Mouse (Mus musculus) lung, embryonic 16.5 days (tissue): Measurements from ENCODE around the gene Sfmbt1. TPM values are rescaled to one million over a fixed set of nuclear protein-coding genes. Genes with fewer than 3 reads are reported as not detected.

Experiments
- ATAC-seq: fragments of 200-750 bp; cut with Nextera tagmentation; 2 replicates; pipeline ENCODE4 v1.8.0; 2017; ENCODE audit warnings: low read depth, mild to moderate bottlenecking, moderate library complexity
- H3K27ac ChIP-seq: fragments of 300-500 bp; sonication (generic); 2 replicates; pipeline ENCODE4 v1.5.1; 2014; ENCODE audit warnings: mild to moderate bottlenecking, control low read depth, low read length
- H3K27me3 ChIP-seq: fragments of 300-500 bp; sonication (generic); 2 replicates; pipeline ENCODE4 v1.6.1; 2014; ENCODE audit warnings: low read depth, low read length, mixed read lengths; ENCODE audit not compliant: control insufficient read depth, insufficient read depth
- H3K36me3 ChIP-seq: fragments of 300-500 bp; sonication (generic); 2 replicates; pipeline ENCODE4 v1.6.1; 2014; ENCODE audit warnings: low read length; ENCODE audit not compliant: control insufficient read depth, insufficient read depth
- H3K4me1 ChIP-seq: fragments of 300-500 bp; sonication (generic); replicated peaks from 2 replicates; pipeline ENCODE4 v1.6.1; 2014; ENCODE audit warnings: low read length, mixed read lengths; ENCODE audit not compliant: control insufficient read depth, insufficient read depth
- H3K4me2 ChIP-seq: fragments of 300-500 bp; sonication (generic); 2 replicates; pipeline ENCODE4 v1.6.1; 2014; ENCODE audit warnings: low read depth, low read length, control low read depth
- H3K4me3 ChIP-seq: fragments of 300-500 bp; sonication (generic); 2 replicates; pipeline ENCODE4 v1.5.1; 2014; ENCODE audit warnings: mild to moderate bottlenecking, low read length, control low read depth
- H3K9ac ChIP-seq: fragments of 300-500 bp; sonication (generic); 2 replicates; pipeline ENCODE4 v1.6.1; 2014; ENCODE audit warnings: low read length, control low read depth
- H3K9me3 ChIP-seq: fragments of 300-500 bp; sonication (generic); 2 replicates; pipeline ENCODE4 v1.6.1; 2016; ENCODE audit warnings: low read length; ENCODE audit not compliant: control insufficient read depth
- WGBS: fragments of 180-500 bp; shearing (Covaris S2); extraction: QIAGEN DNeasy Blood & Tissue Kit; methylation state at CpG from one replicate; pipeline ENCODE4 v1.1.7; 2014; 5-methylcytosine and 5-hydroxymethylcytosine counted together
- polyA plus RNA-seq: library from polyadenylated mRNA; unstranded; fragments of >200 nt; fragmentation: Nextera tagmentation; extraction: Ambion mirVana; gene quantifications from 2 replicates; pipeline ENCODE4 v1.2.1, GENCODE M21; 2015

The Sfmbt1 gene
- polyA plus RNA-seq, 1 experiment from 2014 or later: 10.6 TPM

DNA sequence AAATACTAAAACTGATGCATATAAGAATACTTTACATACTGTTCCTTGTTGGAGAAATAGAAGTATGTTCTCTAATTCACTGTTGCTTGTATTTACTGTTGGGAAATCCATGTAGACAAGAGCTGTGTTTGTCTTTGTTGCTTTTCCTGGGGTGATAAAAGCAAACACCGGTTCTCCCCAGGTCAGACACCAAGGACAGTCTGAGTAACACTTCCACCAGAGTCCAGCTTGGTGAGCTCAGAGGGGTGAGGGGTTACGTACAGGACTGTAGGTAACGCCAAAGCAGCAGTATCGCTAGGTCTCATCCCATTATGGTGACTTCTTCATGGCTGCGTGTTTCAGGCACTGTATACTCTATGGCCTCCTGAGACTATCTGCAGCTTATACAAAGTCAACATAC, 20.0 kb downstream of the Sfmbt1 start:
- Histone ChIP-seq H3K9me3 (no peaks in the 10 kb centered on the region), H3K9ac (no peak overlapping the region), H3K27ac (no peak overlapping the region), H3K4me3 (no peak overlapping the region), H3K4me2 (no peak overlapping the region), H3K4me1 (no peaks in the 10 kb centered on the region; the same call in 1 of the 2 replicates), H3K36me3 (no peaks in the 10 kb centered on the region), H3K27me3 (no peaks in the 10 kb centered on the region)
- WGBS: 91% methylated on average over 5 of the region's 5 CpGs
- ATAC-seq: no peak

DNA sequence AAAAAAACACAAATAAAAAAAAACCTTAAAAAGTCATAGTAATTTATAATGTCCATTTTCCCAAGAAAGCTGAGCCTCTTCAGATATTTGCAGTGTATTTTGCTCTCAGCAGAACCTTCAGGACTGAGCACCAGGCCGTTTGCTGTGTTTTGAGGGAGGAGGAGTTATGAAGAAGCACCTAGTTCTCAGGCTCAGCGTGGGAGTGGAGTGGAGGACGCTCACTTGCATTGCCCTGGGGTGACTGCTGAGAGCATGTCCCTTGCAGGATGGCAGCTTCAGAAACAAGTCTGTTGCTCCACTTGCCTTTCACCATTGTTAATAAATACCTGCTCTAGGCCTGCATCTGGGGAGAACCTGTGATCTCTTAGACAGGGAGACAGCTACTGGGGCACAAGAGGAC, 21.2 kb downstream of the Sfmbt1 start:
- Histone ChIP-seq H3K36me3 (no peaks in the 10 kb centered on the region), H3K4me1 (no peaks in the 10 kb centered on the region), H3K9me3 (no peaks in the 10 kb centered on the region), H3K9ac (no peak overlapping the region), H3K4me3 (no peak overlapping the region), H3K27me3 (no peaks in the 10 kb centered on the region), H3K27ac (no peak overlapping the region), H3K4me2 (no peak overlapping the region)
- ATAC-seq: no peak
- WGBS: 60% methylated on average over 3 of the region's 3 CpGs

DNA sequence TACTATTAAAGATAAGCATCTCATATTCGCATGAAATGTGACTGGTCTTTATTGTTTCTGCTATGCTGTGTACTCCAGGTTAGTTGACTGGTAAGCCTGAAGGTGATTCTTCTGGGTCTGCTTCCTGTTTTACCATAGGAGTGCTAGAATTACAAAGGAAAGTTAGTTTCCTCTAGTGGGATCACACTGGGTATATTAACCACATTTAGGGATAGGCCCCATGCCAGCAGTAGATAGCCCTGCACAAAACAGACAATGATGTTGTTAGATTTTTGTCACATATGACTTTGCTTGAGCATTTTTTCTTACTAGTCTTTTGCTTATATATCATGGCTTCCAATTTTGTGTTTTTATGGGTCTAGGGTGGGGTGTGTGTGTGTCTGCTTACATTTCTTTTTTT, 21.8 kb downstream of the Sfmbt1 start:
- H3K27ac ChIP-seq: no peak overlapping the region
- WGBS: 70% methylated on average over 1 of the region's 1 CpGs
- H3K9ac ChIP-seq: no peak overlapping the region
- ATAC-seq: no peak
- no peak overlapping the region for H3K4me2 ChIP-seq
- no peak overlapping the region for H3K4me3 ChIP-seq
- H3K36me3 ChIP-seq: no peaks in the 10 kb centered on the region
- no peaks in the 10 kb centered on the region for H3K4me1 ChIP-seq
- H3K27me3 ChIP-seq: no peaks in the 10 kb centered on the region
- H3K9me3 ChIP-seq: no peaks in the 10 kb centered on the region

DNA sequence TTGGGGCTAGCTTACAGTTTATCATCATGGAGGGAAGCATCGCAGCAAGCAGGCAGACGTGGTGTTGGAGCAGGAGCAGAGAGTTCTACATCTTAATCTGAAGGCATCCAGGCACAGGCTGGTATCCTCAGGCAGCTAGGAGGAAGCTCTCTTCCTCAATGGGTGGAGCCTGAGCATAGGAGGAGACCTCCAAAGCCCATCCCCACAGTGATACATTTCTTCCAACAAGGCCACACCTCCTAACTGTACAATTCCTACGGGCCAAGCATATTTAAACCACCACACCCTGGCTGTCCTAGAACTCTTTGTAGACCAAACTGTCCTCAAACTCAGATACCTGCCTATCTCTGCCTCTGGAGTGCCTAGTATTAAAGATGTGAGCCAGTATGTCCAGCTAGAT, 29.2 kb downstream of the Sfmbt1 start:
- Histone ChIP-seq H3K9me3 (no peaks in the 10 kb centered on the region), H3K9ac (no peak overlapping the region), H3K27me3 (no peaks in the 10 kb centered on the region), H3K4me1 (no peaks in the 10 kb centered on the region), H3K4me2 (no peak overlapping the region), H3K4me3 (no peak overlapping the region), H3K27ac (no peak overlapping the region), H3K36me3 (no peaks in the 10 kb centered on the region)
- ATAC-seq: no peak
- WGBS: 67% methylated on average over 3 of the region's 3 CpGs

DNA sequence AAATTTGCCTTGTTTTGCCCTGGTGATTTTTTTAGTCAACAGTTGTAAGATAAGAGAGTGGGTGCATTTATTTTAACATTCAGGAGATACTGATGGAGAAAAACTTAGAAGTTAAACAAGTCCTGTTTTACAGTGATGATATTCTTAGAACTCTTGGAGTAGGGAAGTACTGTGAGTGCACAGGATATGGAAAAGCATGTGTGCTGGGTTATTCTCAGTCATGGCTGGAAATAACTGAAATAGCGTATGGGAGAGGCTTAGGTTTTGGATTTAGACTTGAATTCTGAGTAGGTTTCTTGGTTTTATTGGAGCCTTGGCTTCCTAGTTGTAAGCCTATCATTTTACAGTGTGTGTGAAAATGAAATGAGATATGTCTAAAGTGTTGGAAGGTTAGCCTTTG, 31.5 kb downstream of the Sfmbt1 start:
- H3K36me3 ChIP-seq: no peaks in the 10 kb centered on the region
- H3K4me3 ChIP-seq: no peak overlapping the region
- no peaks in the 10 kb centered on the region for H3K27me3 ChIP-seq
- no peaks in the 10 kb centered on the region for H3K9me3 ChIP-seq
- no peak overlapping the region for H3K27ac ChIP-seq
- H3K9ac ChIP-seq: no peak overlapping the region
- WGBS: 100% methylated on average over 1 of the region's 1 CpGs
- no peaks in the 10 kb centered on the region for H3K4me1 ChIP-seq
- H3K4me2 ChIP-seq: no peak overlapping the region
- ATAC-seq: no peak

DNA sequence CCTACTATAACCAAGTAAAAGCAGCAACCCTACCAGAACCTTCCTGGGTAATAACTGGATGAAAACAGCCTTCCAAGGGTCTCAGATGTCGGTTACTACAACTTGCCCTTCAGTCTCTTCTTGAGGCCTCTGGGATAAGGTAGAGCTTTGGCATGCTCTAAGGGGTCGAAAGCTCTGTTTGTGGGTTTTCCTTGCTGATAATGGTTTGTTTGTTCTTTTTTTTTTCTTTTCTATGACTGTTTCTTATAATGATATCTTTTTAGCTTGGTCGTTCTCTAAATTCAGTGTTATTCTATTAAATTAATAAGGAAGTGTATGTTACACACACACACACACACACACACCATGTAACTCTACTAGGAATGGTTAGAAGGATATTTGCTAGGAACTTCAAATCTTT, 42.6 kb downstream of the Sfmbt1 start:
- H3K4me1 ChIP-seq: no peaks in the 10 kb centered on the region
- no peak overlapping the region for H3K9ac ChIP-seq
- H3K9me3 ChIP-seq: no peaks in the 10 kb centered on the region
- ATAC-seq: no peak
- H3K4me3 ChIP-seq: no peak overlapping the region
- no peaks in the 10 kb centered on the region for H3K36me3 ChIP-seq
- H3K4me2 ChIP-seq: no peak overlapping the region
- WGBS: 90% methylated on average over 3 of the region's 3 CpGs
- no peaks in the 10 kb centered on the region for H3K27me3 ChIP-seq
- H3K27ac ChIP-seq: no peak overlapping the region

DNA sequence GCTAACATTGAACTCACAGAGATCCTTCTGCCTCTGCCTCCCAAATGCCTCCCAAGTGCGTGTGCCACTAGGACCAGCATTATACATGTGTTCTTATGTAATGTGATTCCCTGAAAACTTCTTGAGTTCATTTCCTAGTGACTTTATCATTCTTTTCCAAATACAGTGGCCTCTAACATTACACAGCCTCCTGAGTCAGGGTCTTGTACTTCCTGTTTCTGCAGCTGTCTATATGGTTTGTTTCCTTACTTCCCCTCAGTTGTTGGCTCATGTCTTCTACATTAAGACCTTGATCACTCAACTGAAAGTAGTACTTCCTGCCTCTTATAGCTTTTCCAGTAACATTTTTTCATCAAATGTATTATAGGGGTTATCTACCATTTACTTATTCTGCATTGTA, 46.6 kb downstream of the Sfmbt1 start:
- no peaks in the 10 kb centered on the region for H3K36me3 ChIP-seq
- no peak overlapping the region for H3K4me3 ChIP-seq
- H3K27ac ChIP-seq: no peak overlapping the region
- no peak for ATAC-seq
- no peaks in the 10 kb centered on the region for H3K9me3 ChIP-seq
- no peak overlapping the region for H3K9ac ChIP-seq
- WGBS: 79% methylated on average over 1 of the region's 1 CpGs
- H3K4me1 ChIP-seq: no peaks in the 10 kb centered on the region
- H3K4me2 ChIP-seq: no peak overlapping the region
- H3K27me3 ChIP-seq: no peaks in the 10 kb centered on the region

DNA sequence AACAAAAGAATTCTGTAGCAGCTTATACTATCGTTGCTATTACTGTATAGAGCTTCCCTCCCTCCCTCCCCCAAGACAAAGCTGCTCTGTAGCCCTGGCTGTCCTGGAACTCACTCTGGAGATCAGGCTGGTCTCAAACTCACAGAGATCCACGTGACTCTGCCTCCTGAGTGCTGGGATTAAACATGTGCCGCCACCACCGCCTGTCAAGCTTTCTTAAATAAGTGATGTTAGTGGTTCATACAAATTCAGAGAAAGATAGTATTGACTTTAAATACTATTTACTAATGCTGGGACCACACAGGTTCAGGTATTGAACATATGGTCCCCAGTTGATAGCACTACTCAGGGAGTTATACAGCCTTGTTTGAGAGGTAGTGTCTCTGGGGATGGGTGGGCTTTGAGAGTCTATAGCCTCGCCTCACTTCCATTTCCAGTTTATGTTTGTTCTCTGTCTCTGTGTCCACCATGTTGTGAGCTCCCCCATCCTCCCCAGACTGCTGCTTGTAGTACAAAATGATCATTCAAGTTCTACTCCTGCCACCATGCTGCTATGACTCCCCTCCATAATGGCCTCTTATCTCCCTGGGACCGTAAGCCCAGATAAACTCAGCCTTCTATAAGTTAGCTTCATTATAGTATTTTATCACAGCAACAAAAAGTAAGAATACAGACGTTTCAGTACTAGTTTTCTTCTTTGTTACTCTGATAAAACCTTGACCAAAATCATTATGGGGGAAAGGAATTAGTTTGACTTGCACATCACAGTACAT, 47.7 kb downstream of the Sfmbt1 start:
- Histone ChIP-seq H3K9me3 (no peaks in the 10 kb centered on the region), H3K27me3 (no peaks in the 10 kb centered on the region), H3K4me1 (no peaks in the 10 kb centered on the region), H3K4me3 (no peak overlapping the region), H3K9ac (no peak overlapping the region), H3K27ac (no peak overlapping the region), H3K36me3 (no peaks in the 10 kb centered on the region), H3K4me2 (no peak overlapping the region)
- WGBS: 85% methylated on average over 7 of the region's 7 CpGs
- ATAC-seq: no peak

DNA sequence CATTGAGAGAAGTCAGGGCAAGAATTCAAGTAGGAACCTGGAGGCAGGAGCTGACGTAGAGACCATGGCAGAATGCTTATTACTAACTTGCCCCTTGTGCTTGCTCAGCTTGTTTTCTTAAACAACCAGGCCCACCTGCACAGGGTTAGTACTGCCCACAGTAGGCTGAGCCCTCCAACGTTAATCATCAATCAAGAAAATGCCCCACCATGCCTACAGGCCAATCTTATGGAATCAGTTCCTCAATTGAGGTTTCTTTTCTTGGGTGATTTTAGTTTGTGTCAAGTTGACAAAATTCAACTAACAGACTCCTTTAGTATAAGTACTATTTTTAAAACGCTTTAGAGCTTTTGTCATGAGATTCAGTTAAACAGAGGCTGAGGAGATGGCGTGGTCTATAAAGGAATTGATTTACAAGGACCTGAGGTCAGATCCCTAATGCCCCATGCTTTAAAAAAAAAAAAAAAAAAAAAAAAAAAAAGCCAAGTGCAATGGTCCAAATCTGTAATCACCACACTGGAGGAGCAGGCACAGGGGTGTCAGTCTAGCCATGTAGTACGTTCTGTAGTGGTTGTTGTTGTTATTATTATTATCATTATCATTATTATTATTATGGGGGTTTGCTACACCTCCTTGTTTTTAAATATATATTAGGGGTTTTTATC, 48.4 kb downstream of the Sfmbt1 start:
- Histone ChIP-seq H3K27ac (no peak overlapping the region), H3K9me3 (no peaks in the 10 kb centered on the region), H3K4me2 (no peak overlapping the region), H3K4me1 (no peaks in the 10 kb centered on the region), H3K4me3 (no peak overlapping the region), H3K27me3 (no peaks in the 10 kb centered on the region), H3K9ac (no peak overlapping the region), H3K36me3 (0 out of 2 replicates have a peak, but pooled peaks cover 2% of the 10 kb centered on the region)
- WGBS: 76% methylated on average over 5 of the region's 5 CpGs
- no peak for ATAC-seq
